In genomic region chr11:80078831-80079230, GRCm38 (mm10) we compare ENCODE assay signal across 21 mouse cellular contexts. TPM values are rescaled to one million over a fixed set of nuclear protein-coding genes. Genes with fewer than 3 reads are reported as not detected.
DNase-seq lines count a peak whose midpoint lies in the region; ATAC-seq and TF ChIP-seq lines count a peak whose summit lies in the region.
"Had no signal": no experiment of that assay in that cellular context is flagged by ENCODE, and none has a peak within 500 bp of the region (broad histone marks: within the 10 kb centered on the region; RNA-seq: fewer than 3 reads in every experiment).

No protein-coding gene starts in this region.

- no peak for TF ChIP-seq CTCF in bone marrow macrophage, adult 2 months (IDR thresholded peaks at IDR 0.05; ENCODE audit: low read depth, low read length)
- no peak for TF ChIP-seq CTCF in liver, postnatal 0 days (IDR thresholded peaks at IDR 0.05; ENCODE audit: low read depth)

- no peak overlapping the region for H3K9ac ChIP-seq in embryonic facial prominence, embryonic 12.5 days
- H3K9ac ChIP-seq in liver, postnatal 0 days (replicated peaks), result peak overlapping the region; percentile 18; the same call in 1 of the 2 replicates
- H3K9ac ChIP-seq: embryonic facial prominence, embryonic 15.5 days; limb, embryonic 12.5 days; midbrain, embryonic 13.5 days had no signal

- WGBS in embryonic facial prominence, embryonic 12.5 days, result 36% methylated on average over 1 of the region's 1 CpGs
- WGBS in embryonic facial prominence, embryonic 10.5 days, result 69% methylated on average over 1 of the region's 1 CpGs
- 26% methylated on average over 1 of the region's 1 CpGs for WGBS in liver, postnatal 0 days (ENCODE audit: insufficient replicate concordance)

- no peak overlapping the region for H3K4me3 ChIP-seq in embryonic facial prominence, embryonic 12.5 days
- H3K4me3 ChIP-seq in embryonic facial prominence, embryonic 10.5 days, result no peak overlapping the region
- H3K4me3 ChIP-seq in megakaryocyte, embryonic 14.5 days (replicated peaks), result peak overlapping the region; percentile 88
- peak overlapping the region; percentile 21 for H3K4me3 ChIP-seq in bone marrow macrophage, adult 2 months (ENCODE audit: insufficient read depth, low read length)
- peak overlapping the region; percentile 99 for H3K4me3 ChIP-seq in liver, postnatal 0 days (ENCODE audit: low read depth, low read length)

- DNase-seq in embryonic facial prominence, embryonic 10.5 days (ENCODE audit: low spot score), result no peak
- no peak for DNase-seq in liver, postnatal 0 days
- DNase-seq in ovary, postnatal 36 days (ENCODE audit: low spot score), result no peak
- no peak for DNase-seq in retina, embryonic 14.5 days (ENCODE audit: low spot score)
- DNase-seq: adrenal gland, postnatal 36 days; B cell, adult 2 months; cerebellum, adult 11 months; right cerebral cortex, postnatal 14 days; thymus, adult 18-20 months had no signal

- TF ChIP-seq EP300 in liver, postnatal 0 days (IDR thresholded peaks at IDR 0.05; ENCODE audit: low read depth), result no peak

- H3K36me3 ChIP-seq in embryonic facial prominence, embryonic 12.5 days, result no peaks in the 10 kb centered on the region
- H3K36me3 ChIP-seq in embryonic facial prominence, embryonic 10.5 days (replicated peaks), result peaks cover 15% of the 10 kb centered on the region
- peaks cover 34% of the 10 kb centered on the region for H3K36me3 ChIP-seq in megakaryocyte, embryonic 14.5 days (replicated peaks; ENCODE audit: low read length)
- peaks cover 9% of the 10 kb centered on the region for H3K36me3 ChIP-seq in liver, postnatal 0 days (replicated peaks; ENCODE audit: insufficient read depth, low read length)
- H3K36me3 ChIP-seq: midbrain, embryonic 13.5 days had no signal

- no peaks in the 10 kb centered on the region for H3K9me3 ChIP-seq in embryonic facial prominence, embryonic 12.5 days
- H3K9me3 ChIP-seq in embryonic facial prominence, embryonic 10.5 days, result no peaks in the 10 kb centered on the region
- peaks cover 8% of the 10 kb centered on the region for H3K9me3 ChIP-seq in megakaryocyte, embryonic 14.5 days
- no peaks in the 10 kb centered on the region for H3K9me3 ChIP-seq in liver, postnatal 0 days (ENCODE audit: low read length)
- H3K9me3 ChIP-seq: embryonic facial prominence, embryonic 15.5 days; heart, embryonic 10.5 days; kidney, embryonic 15.5 days; limb, embryonic 12.5 days; midbrain, embryonic 13.5 days had no signal

- 0 out of 2 replicates have a peak overlapping the region, but pooled peaks have one; percentile 11 for H3K4me2 ChIP-seq in embryonic facial prominence, embryonic 12.5 days (replicated peaks)
- H3K4me2 ChIP-seq in liver, postnatal 0 days (ENCODE audit: low read depth, low read length), result peak overlapping the region; percentile 86

- no peak overlapping the region for H3K27ac ChIP-seq in embryonic facial prominence, embryonic 12.5 days
- H3K27ac ChIP-seq in embryonic facial prominence, embryonic 10.5 days (replicated peaks), result no peak overlapping the region
- H3K27ac ChIP-seq in bone marrow macrophage, adult 2 months (ENCODE audit: insufficient read depth, low read depth, low read length), result peak overlapping the region; percentile 31; the same call in 1 of the 2 replicates
- H3K27ac ChIP-seq in liver, postnatal 0 days (ENCODE audit: low read depth), result peak overlapping the region; percentile 36; the same call in 1 of the 2 replicates
- H3K27ac ChIP-seq: embryonic facial prominence, embryonic 15.5 days; kidney, embryonic 15.5 days; left cerebral cortex, adult 2 months; limb, embryonic 12.5 days; midbrain, embryonic 13.5 days had no signal

- no peak for TF ChIP-seq POLR2A in bone marrow macrophage, adult 2 months (IDR thresholded peaks at IDR 0.05; ENCODE audit: borderline replicate concordance, low read depth, low read length)

- ATAC-seq in embryonic facial prominence, embryonic 12.5 days (ENCODE audit: insufficient number of reproducible peaks, insufficient read depth, low FRiP score, low TSS enrichment), result no peak
- ATAC-seq in megakaryocyte, adult 5-6 weeks (ENCODE audit: poor library complexity, severe bottlenecking), result no peak
- no peak for ATAC-seq in liver, postnatal 0 days
- ATAC-seq: forebrain, embryonic 16.5 days; midbrain, embryonic 13.5 days; Patski had no signal

- H3K4me1 ChIP-seq in embryonic facial prominence, embryonic 12.5 days, result peaks cover 14% of the 10 kb centered on the region
- H3K4me1 ChIP-seq in embryonic facial prominence, embryonic 10.5 days, result peaks cover 27% of the 10 kb centered on the region
- peaks cover 57% of the 10 kb centered on the region for H3K4me1 ChIP-seq in megakaryocyte, embryonic 14.5 days
- peaks cover 31% of the 10 kb centered on the region for H3K4me1 ChIP-seq in bone marrow macrophage, adult 2 months (ENCODE audit: control insufficient read depth, insufficient read depth, low read length)
- H3K4me1 ChIP-seq in liver, postnatal 0 days (ENCODE audit: insufficient read depth), result peaks cover 20% of the 10 kb centered on the region

- no peaks in the 10 kb centered on the region for H3K27me3 ChIP-seq in embryonic facial prominence, embryonic 12.5 days
- H3K27me3 ChIP-seq in embryonic facial prominence, embryonic 10.5 days (replicated peaks; ENCODE audit: low read depth, poor library complexity, severe bottlenecking), result no peaks in the 10 kb centered on the region
- H3K27me3 ChIP-seq in megakaryocyte, embryonic 14.5 days (replicated peaks), result no peaks in the 10 kb centered on the region
- no peaks in the 10 kb centered on the region for H3K27me3 ChIP-seq in liver, postnatal 0 days (ENCODE audit: insufficient read depth, low read length)
- H3K27me3 ChIP-seq: embryonic facial prominence, embryonic 15.5 days; kidney, embryonic 15.5 days; limb, embryonic 12.5 days; midbrain, embryonic 13.5 days; Patski had no signal

RNA-seq across cellular contexts. Expression of gene Crlf3, which starts 2.0 kb away (rescaled TPM):
- polyA plus RNA-seq in embryonic facial prominence, embryonic 12.5 days (2016; fragmentation: Nextera tagmentation; extraction: Ambion mirVana), result 51.7 and 52.9 TPM in 2 replicates
- 47.8 and 49.6 TPM in 2 replicates for polyA plus RNA-seq in embryonic facial prominence, embryonic 10.5 days (2016; fragmentation: Nextera tagmentation; extraction: Ambion mirVana)
- polyA plus RNA-seq in megakaryocyte, embryonic 14.5 days (2012; ENCODE audit: insufficient read depth, low replicate concordance), result 3.0 and 15.0 TPM in 2 replicates
- 87.6 and 93.5 TPM in 2 replicates for total RNA-seq in megakaryocyte, adult 5-6 weeks (2015)
- total RNA-seq in megakaryocyte, adult 5-6 weeks (2017), result 121 and 127 TPM in 2 replicates
- polyA plus RNA-seq in bone marrow macrophage, adult 2 months (2012; ENCODE audit: insufficient read depth, insufficient read length, missing spikeins), result 81.6 and 84.6 TPM in 2 replicates
- polyA plus RNA-seq in liver, postnatal 0 days (2015; fragmentation: Nextera tagmentation; extraction: Ambion mirVana), result 45.7 and 47.8 TPM in 2 replicates

RNA-seq across cellular contexts. Expression of gene Atad5, which starts 10.4 kb away (rescaled TPM):
- polyA plus RNA-seq in embryonic facial prominence, embryonic 12.5 days (2016; fragmentation: Nextera tagmentation; extraction: Ambion mirVana), result 16.0 and 16.7 TPM in 2 replicates
- polyA plus RNA-seq in embryonic facial prominence, embryonic 10.5 days (2016; fragmentation: Nextera tagmentation; extraction: Ambion mirVana), result 18.9 and 20.3 TPM in 2 replicates
- polyA plus RNA-seq in megakaryocyte, embryonic 14.5 days (2012; ENCODE audit: insufficient read depth, low replicate concordance), result 0.47 TPM in 1 of 2 replicates, not detected in the other
- 22.8 and 23.3 TPM in 2 replicates for total RNA-seq in megakaryocyte, adult 5-6 weeks (2015)
- 18.0 and 27.4 TPM in 2 replicates for total RNA-seq in megakaryocyte, adult 5-6 weeks (2017)
- polyA plus RNA-seq in bone marrow macrophage, adult 2 months (2012; ENCODE audit: insufficient read depth, insufficient read length, missing spikeins), result 6.6 and 6.7 TPM in 2 replicates
- 3.7 and 4.9 TPM in 2 replicates for polyA plus RNA-seq in liver, postnatal 0 days (2015; fragmentation: Nextera tagmentation; extraction: Ambion mirVana)

Comparison
In these comparisons a context has a peak if more than half of its experiments do, and no peak if none do; other contexts are left out.
1. H3K27ac ChIP-seq: peak in bone marrow macrophage, adult 2 months (single experiment) and liver, postnatal 0 days (single experiment); none in embryonic facial prominence, embryonic 12.5 days (single experiment) and embryonic facial prominence, embryonic 10.5 days (single experiment).
2. H3K4me3 ChIP-seq: peak in megakaryocyte, embryonic 14.5 days (single experiment), bone marrow macrophage, adult 2 months (single experiment) and liver, postnatal 0 days (single experiment); none in embryonic facial prominence, embryonic 12.5 days (single experiment) and embryonic facial prominence, embryonic 10.5 days (single experiment).